Mouse (Mus musculus): ENCODE measurements around the gene Mrpl33.
A peak's percentile ranks its signal among the peaks of the same experiment; 100 is the strongest.
"Not testable (repeated sequence)": the region's sequence is repeated elsewhere in the genome, so short reads cannot be mapped to it uniquely, and the experiment has no call there.

The Mrpl33 gene

GRCm38 (mm10) chr5:31596481-31597429 is at the start of gene Mrpl33:
TSS of gene Mrpl33 (plus strand) at chr5:31596935.
- peak; percentile 11 to 14 for DNase-seq

DNA sequence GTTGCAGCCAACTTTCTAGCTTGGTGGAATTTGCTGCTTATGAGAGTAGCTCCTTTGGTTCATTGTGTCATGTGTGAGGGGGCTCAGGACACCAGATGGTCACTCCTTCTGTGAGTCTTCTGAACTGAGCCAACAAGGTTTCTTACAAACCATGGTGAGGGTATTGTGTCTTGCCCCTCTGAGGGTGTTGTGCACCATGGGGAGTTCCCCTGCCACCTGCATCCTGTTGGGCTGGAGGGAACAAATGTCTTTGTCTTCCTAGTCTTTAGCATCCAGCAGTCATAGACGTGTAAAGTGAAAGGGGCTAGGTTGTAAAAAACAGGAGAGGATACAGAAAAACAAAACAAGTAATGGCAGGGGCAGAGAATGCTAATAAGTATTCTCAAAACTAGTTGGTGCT is 37.3 kb upstream of the Mrpl33 start:
- DNase-seq, result no peak

- DNase-seq, result no peak
Measured at GRCm38 (mm10) chr5:31560352-31560751, 36.4 kb upstream of the Mrpl33 start.

- DNase-seq, result peak; percentile 52 to 58
Measured at GRCm38 (mm10) chr5:31562036-31562666, 34.6 kb upstream of the Mrpl33 start.

- DNase-seq, result peak; percentile 54 to 72
Measured at GRCm38 (mm10) chr5:31563496-31563895, 33.2 kb upstream of the Mrpl33 start.

- DNase-seq, result no peak
Measured at GRCm38 (mm10) chr5:31563905-31564304, 32.8 kb upstream of the Mrpl33 start.

- DNase-seq, result peak in 1 of 2 experiments; percentile 13
Measured at GRCm38 (mm10) chr5:31564976-31565375, 31.8 kb upstream of the Mrpl33 start.

DNA sequence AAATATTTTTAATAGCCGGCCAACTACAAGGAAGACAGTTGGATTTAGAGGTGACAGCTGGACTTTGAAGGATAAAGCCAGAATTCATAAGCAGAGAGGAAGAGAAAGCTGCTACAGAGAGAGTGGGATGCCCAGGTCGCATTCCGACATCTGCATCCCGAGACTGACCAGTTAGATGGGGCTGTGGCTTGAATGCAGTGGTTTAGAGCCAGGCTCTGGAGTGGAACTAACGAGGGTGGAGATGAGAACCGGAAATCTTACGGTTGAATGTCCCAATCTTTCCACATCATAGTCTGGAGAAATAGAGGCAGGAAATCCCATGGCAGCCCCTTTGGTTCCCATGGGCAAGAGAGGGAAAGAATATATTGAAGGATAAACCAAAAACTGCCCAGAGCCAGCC is 30.7 kb upstream of the Mrpl33 start:
- no peak for DNase-seq

GRCm38 (mm10) chr5:31566457-31566856 is 30.3 kb upstream of the Mrpl33 start:
- no peak for DNase-seq

GRCm38 (mm10) chr5:31567951-31568657 is 28.6 kb upstream of the Mrpl33 start:
- DNase-seq, result no peak

DNA sequence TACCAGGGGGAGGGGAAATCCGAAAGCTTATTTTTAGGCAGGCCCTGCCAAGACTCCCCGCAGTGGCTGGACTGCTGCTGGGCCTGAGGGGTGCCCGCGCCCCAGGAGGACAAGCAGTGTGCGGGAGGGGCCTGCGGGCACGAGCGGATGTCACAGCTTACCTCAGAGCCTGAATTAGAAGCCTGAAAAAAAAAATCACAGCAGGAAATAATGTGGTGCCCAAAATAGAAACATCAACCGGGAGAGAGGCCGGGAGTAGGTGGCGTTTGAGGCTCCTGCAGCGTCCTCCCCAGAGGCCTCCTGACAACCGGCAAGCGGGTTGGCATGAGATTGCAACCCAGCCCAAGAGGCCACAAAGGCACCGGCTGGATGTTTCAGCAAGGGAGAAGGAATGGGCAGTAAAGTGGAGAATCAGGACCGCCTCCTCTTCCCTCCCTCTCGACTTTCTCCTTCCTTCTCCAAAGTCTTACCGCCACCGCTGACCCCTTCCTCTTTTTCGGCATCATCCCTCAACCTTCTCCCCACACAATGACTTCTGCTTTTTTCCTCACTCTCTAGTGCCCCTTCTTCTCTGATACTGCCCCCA is 25.6 kb upstream of the Mrpl33 start:
- DNase-seq, result peak; percentile 64 to 71

DNA sequence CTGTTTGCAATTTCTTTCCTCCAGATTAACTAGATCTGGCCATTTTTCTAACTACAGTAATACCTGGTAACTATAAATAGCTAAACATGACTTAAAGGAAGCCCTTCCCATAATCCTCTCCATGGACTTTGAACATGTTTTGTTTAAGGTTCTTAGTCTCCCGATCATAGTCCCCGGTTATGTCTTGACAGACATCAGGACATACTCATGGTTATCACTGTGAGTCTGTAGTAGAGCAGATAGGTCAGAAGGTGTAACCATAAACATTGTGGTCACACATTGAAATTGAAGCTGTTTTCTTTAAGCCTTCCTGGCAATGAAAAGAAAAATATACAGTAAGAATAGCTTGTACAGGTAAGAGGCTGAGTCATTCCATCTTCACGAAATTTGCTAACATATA is 23.0 kb upstream of the Mrpl33 start:
- DNase-seq, result no peak

GRCm38 (mm10) chr5:31576539-31576975 is 20.2 kb upstream of the Mrpl33 start:
- peak in 1 of 2 experiments; percentile 28 for DNase-seq

GRCm38 (mm10) chr5:31581263-31581662 is 15.5 kb upstream of the Mrpl33 start:
- no peak for DNase-seq

GRCm38 (mm10) chr5:31581932-31582331 is 14.8 kb upstream of the Mrpl33 start:
- DNase-seq, result no peak

DNA sequence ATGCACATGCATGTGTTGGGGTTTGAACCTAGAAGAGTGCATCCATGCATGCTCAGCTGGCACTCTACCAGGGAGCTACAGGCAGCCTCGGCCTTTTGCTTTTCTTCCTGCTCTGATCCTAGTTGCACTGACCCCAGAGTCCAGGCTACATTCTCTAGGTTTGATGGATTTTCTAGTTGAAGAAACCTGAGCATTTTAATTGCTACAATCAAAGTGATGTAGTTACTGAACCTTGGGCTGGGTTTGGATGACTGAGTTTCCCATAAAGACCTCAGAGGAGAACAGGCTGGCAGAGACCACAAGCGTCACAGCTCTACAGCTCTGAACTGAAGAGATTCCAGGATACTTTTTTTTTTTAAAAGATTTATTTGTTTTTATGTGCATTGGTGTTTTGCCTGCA is 13.5 kb upstream of the Mrpl33 start:
- peak; percentile 84 to 91 for DNase-seq

DNA sequence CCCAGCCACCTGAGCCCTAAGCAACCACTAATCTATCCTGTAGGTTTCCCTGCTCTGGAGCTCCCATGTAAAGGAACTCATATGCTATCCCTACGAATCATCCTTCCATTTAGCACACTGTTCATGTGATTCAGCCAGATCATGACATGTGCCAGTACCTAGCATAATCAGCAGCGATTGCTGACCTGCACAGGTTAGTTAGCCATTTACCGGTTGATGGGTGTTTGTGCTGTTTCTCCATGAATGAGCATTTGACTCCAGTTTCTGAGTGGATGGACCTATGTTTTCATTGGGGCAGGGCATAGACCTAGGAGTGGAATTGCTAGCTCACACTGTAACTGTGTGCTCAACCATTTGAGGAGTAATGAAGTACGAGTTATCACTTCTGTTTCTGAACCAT is 11.2 kb upstream of the Mrpl33 start:
- DNase-seq, result peak; percentile 24 to 50

GRCm38 (mm10) chr5:31588016-31588415 is 8.7 kb upstream of the Mrpl33 start:
- no peak for DNase-seq

DNA sequence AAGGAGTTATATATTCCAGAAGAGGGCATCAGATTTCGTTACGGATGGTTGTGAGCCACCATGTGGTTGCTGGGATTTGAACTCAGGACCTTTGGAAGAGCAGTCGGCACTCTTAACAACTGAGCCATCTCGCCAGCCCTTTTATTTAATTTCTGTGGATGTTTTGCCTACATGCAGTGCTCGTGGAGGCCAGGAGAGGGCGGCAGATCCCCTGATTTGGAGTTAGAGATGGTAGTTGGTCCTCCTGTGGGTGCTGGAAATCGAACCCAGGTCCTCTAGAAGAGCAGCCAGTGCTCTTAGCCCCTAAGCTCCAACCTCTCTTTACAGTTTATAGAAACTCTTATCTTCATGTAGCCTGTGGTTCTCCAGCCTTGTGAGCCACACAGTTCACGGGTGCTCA is 8.1 kb upstream of the Mrpl33 start:
- not testable (repeated sequence) for DNase-seq

DNA sequence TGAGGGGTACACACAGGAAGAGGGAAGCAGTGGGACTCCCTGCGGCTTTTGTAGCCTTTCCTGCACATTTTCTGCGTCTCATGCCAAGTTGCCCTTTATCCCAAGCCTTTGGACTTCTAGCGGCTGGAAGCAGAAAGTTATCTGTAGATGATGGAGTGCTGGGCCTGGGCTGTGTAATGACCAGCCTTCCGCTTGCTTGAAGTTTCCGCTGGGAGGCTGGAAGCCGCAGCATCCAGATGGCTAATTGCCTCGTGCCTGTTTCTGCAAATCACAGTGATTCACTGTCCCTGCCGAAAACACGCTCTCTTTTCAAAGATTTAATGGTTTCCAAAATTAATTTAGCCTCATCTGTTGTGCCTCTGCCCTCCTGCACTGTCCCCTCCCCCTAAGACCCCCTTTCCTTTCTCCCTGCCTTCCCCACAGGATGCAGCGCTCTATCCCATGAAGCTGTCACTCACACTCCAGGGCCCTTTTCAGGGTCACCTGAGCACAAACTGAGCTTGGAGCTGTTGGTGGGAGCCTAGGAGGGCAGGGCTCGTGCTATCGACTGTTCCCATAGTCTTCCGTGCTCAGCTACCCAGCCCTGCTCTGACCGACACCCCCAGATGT is 6.9 kb upstream of the Mrpl33 start:
- DNase-seq, result no peak

GRCm38 (mm10) chr5:31591122-31591521 is 5.6 kb upstream of the Mrpl33 start:
- no peak for DNase-seq

- no peak for DNase-seq
Measured at GRCm38 (mm10) chr5:31595868-31596267, 867 bp upstream of the Mrpl33 start.

Measured in kidney, adult 8-10 months (tissue).